Mouse (Mus musculus): ENCODE measurements around the gene Gm37419.
A peak's percentile ranks its signal among the peaks of the same experiment; 100 is the strongest.

DNA sequence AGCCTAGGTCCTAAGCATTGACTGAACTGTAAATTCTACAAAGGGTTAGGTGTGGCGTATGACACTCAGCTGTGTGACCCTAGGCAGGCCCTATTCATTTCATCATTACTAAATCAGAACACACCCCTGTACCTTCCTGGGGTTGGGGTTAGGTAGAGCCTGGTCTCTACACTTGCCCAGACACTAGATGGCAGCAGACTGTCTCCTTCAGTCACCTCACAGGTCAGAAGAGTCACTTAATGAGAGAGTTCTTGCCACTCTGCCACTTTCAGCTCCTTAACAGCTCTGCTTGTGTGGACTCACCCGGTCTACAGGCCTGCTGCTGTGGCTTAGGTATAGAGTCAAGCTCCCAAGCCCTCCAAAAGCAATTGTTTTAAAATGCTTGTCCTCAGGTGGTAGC, 25.9 kb upstream of the Gm37419 start:
- TF ChIP-seq CTCF (IDR thresholded peaks at IDR 0.05; ENCODE audit: extremely low read depth, insufficient read depth, insufficient read length, insufficient replicate concordance) (peak; percentile 45; the same call in 1 of the 2 replicates), POLR2A (IDR thresholded peaks at IDR 0.05; ENCODE audit: low read depth, low read length) (no peak)
